Comparison of ENCODE assay signal across 8 mouse cellular contexts in genomic region chr5:123133083-123133783, GRCm38 (mm10). TPM values are rescaled to one million over a fixed set of nuclear protein-coding genes. Genes with fewer than 3 reads are reported as not detected.
DNase-seq lines count a peak whose midpoint lies in the region; ATAC-seq lines count a peak whose summit lies in the region.

No protein-coding gene starts in this region.

- peak overlapping the region; percentile 47; the same call in 1 of the 2 replicates for H3K4me3 ChIP-seq in hindbrain, embryonic 15.5 days
- peak overlapping the region; percentile 98 for H3K4me3 ChIP-seq in megakaryocyte, embryonic 14.5 days (replicated peaks)

- no peaks in the 10 kb centered on the region for H3K27me3 ChIP-seq in hindbrain, embryonic 15.5 days
- H3K27me3 ChIP-seq in megakaryocyte, embryonic 14.5 days (replicated peaks) = no peaks in the 10 kb centered on the region

- peaks cover 69% of the 10 kb centered on the region for H3K4me1 ChIP-seq in hindbrain, embryonic 15.5 days (replicated peaks)
- peaks cover 98% of the 10 kb centered on the region for H3K4me1 ChIP-seq in megakaryocyte, embryonic 14.5 days

- 15% methylated on average over 18 of the region's 18 CpGs for WGBS in hindbrain, embryonic 15.5 days

- intact Hi-C loops in left cerebral cortex, postnatal 10 days (cut with DNase I) = loop anchor here (2.0 to 5.0 kb wide), 2 partner anchors 16 to 71 kb away; no protein-coding TSS in a partner anchor

- H3K27ac ChIP-seq in hindbrain, embryonic 15.5 days (replicated peaks) = peak overlapping the region; percentile 100

- H3K4me2 ChIP-seq in hindbrain, embryonic 15.5 days = peak overlapping the region; percentile 99

- no peak overlapping the region for H3K9ac ChIP-seq in hindbrain, embryonic 15.5 days

- H3K36me3 ChIP-seq in hindbrain, embryonic 15.5 days = no peaks in the 10 kb centered on the region; the same call in 1 of the 2 replicates
- peaks cover 86% of the 10 kb centered on the region for H3K36me3 ChIP-seq in megakaryocyte, embryonic 14.5 days (replicated peaks; ENCODE audit: low read length)

- ATAC-seq in hindbrain, embryonic 15.5 days (ENCODE audit: low FRiP score, low read depth) = peak; percentile 7; the same call in 1 of the 2 replicates

- DNase-seq in ZHBTc4 (ENCODE audit: low read depth, low spot score) = peak; percentile 92
- peak; percentile 88 to 94 for DNase-seq in cerebellum, postnatal 4 days (ENCODE audit: low spot score in 2 of 2)
- DNase-seq in gastrocnemius, adult 18-20 months (ENCODE audit: low spot score) = peak; percentile 91
- peak; percentile 82 to 86 for DNase-seq in left cerebral cortex, postnatal 10 days (ENCODE audit: extremely low spot score in 1 of 2, low spot score in 2 of 2)
- peak; percentile 90 to 93 for DNase-seq in right cerebral cortex, postnatal 10 days (ENCODE audit: low spot score in 2 of 2)
- DNase-seq in urinary bladder, postnatal 14 days (ENCODE audit: low spot score) = peak; percentile 86

- no peaks in the 10 kb centered on the region for H3K9me3 ChIP-seq in hindbrain, embryonic 15.5 days
- H3K9me3 ChIP-seq in megakaryocyte, embryonic 14.5 days = no peaks in the 10 kb centered on the region

RNA-seq across cellular contexts. Expression of gene Rhof, which starts 0.7 kb away (rescaled TPM):
- total RNA-seq in gastrocnemius, adult 18-20 months (2021) = under 1 TPM; 0.09 to 0.24 TPM
- 16.7 and 19.3 TPM in 2 replicates for polyA plus RNA-seq in hindbrain, embryonic 15.5 days (2015; fragmentation: Nextera tagmentation; extraction: Ambion mirVana)
- 10 to 100 TPM; 56.0 to 56.7 TPM for total RNA-seq in left cerebral cortex, postnatal 10 days (2021)
- 21.3 and 61.2 TPM in 2 replicates for polyA plus RNA-seq in megakaryocyte, embryonic 14.5 days (2012; ENCODE audit: insufficient read depth, low replicate concordance)

RNA-seq across cellular contexts. Expression of gene Setd1b, which starts 8.8 kb away (rescaled TPM):
- total RNA-seq in gastrocnemius, adult 18-20 months (2021) = 1 to 10 TPM; 9.0 to 9.8 TPM
- polyA plus RNA-seq in hindbrain, embryonic 15.5 days (2015; fragmentation: Nextera tagmentation; extraction: Ambion mirVana) = 10.9 and 11.7 TPM in 2 replicates
- total RNA-seq in left cerebral cortex, postnatal 10 days (2021) = 10 to 100 TPM; 30.3 to 32.6 TPM
- 20.8 and 52.6 TPM in 2 replicates for polyA plus RNA-seq in megakaryocyte, embryonic 14.5 days (2012; ENCODE audit: insufficient read depth, low replicate concordance)

RNA-seq across cellular contexts. Expression of gene Psmd9, which starts 36.0 kb away (rescaled TPM):
- total RNA-seq in gastrocnemius, adult 18-20 months (2021) = 10 to 100 TPM; 12.0 to 15.0 TPM
- 75.3 and 75.7 TPM in 2 replicates for polyA plus RNA-seq in hindbrain, embryonic 15.5 days (2015; fragmentation: Nextera tagmentation; extraction: Ambion mirVana)
- 10 to 100 TPM; 37.9 to 38.9 TPM for total RNA-seq in left cerebral cortex, postnatal 10 days (2021)
- 86.5 and 87.0 TPM in 2 replicates for polyA plus RNA-seq in megakaryocyte, embryonic 14.5 days (2012; ENCODE audit: insufficient read depth, low replicate concordance)

RNA-seq across cellular contexts. Expression of gene Hpd, which starts 49.3 kb away (rescaled TPM):
- under 1 TPM; 0.21 to 0.69 TPM for total RNA-seq in gastrocnemius, adult 18-20 months (2021)
- not detected in 2 replicates for polyA plus RNA-seq in hindbrain, embryonic 15.5 days (2015; fragmentation: Nextera tagmentation; extraction: Ambion mirVana)
- not detected for total RNA-seq in left cerebral cortex, postnatal 10 days (2021)
- not detected in 2 replicates for polyA plus RNA-seq in megakaryocyte, embryonic 14.5 days (2012; ENCODE audit: insufficient read depth, low replicate concordance)

Comparison
In these comparisons a context has a peak if more than half of its experiments do, and no peak if none do; other contexts are left out.
1. Peak in every context shown above with its lines: DNase-seq, ATAC-seq, H3K4me3 ChIP-seq and H3K27ac ChIP-seq.
2. RNA of gene Rhof, which starts 0.7 kb away (total RNA-seq): 56.0 to 56.7 TPM in left cerebral cortex, postnatal 10 days; 0.09 to 0.24 TPM in gastrocnemius, adult 18-20 months; every median in the first group is over 10 times any median in the second.